Mouse (Mus musculus): ENCODE results near the gene Gm20388. TPM values are rescaled to one million over a fixed set of nuclear protein-coding genes. Genes with fewer than 3 reads are reported as not detected.

Gene Gm20388
- total RNA-seq, 2 experiments from 2014 or later: 2.4 to 2.6 TPM

GRCm38 (mm10) chr8:121390608-121391007, 1480.0 kb downstream of the Gm20388 start:
- Histone ChIP-seq H3K4me3 (no peak overlapping the region), H3K27ac (no peak overlapping the region)
- intact Hi-C loops (cut with DNase I): no loop called here
- TF ChIP-seq CTCF (IDR thresholded peaks at IDR 0.05): peak; percentile 61
- no peak for DNase-seq (ENCODE audit: extremely low spot score in 1 of 2, low spot score in 2 of 2)

- no peak for DNase-seq (ENCODE audit: extremely low spot score in 1 of 2, low spot score in 2 of 2)
- no peak for TF ChIP-seq CTCF (IDR thresholded peaks at IDR 0.05)
- no peak overlapping the region for H3K27ac ChIP-seq
- no peak overlapping the region for H3K4me3 ChIP-seq
- intact Hi-C loops (cut with DNase I): no loop called here
Measured at GRCm38 (mm10) chr8:121391254-121391653, 1480.6 kb downstream of the Gm20388 start.

- intact Hi-C loops (cut with DNase I): loop anchor here (2.0 kb wide), 1 partner anchor 121 kb away; no protein-coding TSS in a partner anchor
- Histone ChIP-seq H3K4me3 (no peak overlapping the region), H3K27ac (no peak overlapping the region)
- TF ChIP-seq CTCF (IDR thresholded peaks at IDR 0.05): no peak
- DNase-seq (ENCODE audit: extremely low spot score in 1 of 2, low spot score in 2 of 2): no peak
Measured at GRCm38 (mm10) chr8:121391771-121392170, 1481.1 kb downstream of the Gm20388 start.

GRCm38 (mm10) chr8:121392482-121392881, 1481.8 kb downstream of the Gm20388 start:
- Histone ChIP-seq H3K4me3 (no peak overlapping the region), H3K27ac (no peak overlapping the region)
- no peak for DNase-seq (ENCODE audit: extremely low spot score in 1 of 2, low spot score in 2 of 2)
- TF ChIP-seq CTCF (IDR thresholded peaks at IDR 0.05): no peak
- intact Hi-C loops (cut with DNase I): loop anchor here (2.0 kb wide), 1 partner anchor 120 kb away; no protein-coding TSS in a partner anchor

GRCm38 (mm10) chr8:121393111-121393510, 1482.5 kb downstream of the Gm20388 start:
- peak in 1 of 2 experiments; percentile 31 for DNase-seq (ENCODE audit: extremely low spot score in 1 of 2, low spot score in 2 of 2)
- H3K4me3 ChIP-seq: no peak overlapping the region
- peak; percentile 56 for TF ChIP-seq CTCF (IDR thresholded peaks at IDR 0.05)
- H3K27ac ChIP-seq: no peak overlapping the region
- intact Hi-C loops (cut with DNase I): loop anchor here (1.0 to 2.0 kb wide), 2 partner anchors 120 to 280 kb away; no protein-coding TSS in a partner anchor

GRCm38 (mm10) chr8:121394686-121395085, 1484.0 kb downstream of the Gm20388 start:
- intact Hi-C loops (cut with DNase I): no loop called here
- no peak for TF ChIP-seq CTCF (IDR thresholded peaks at IDR 0.05)
- no peak overlapping the region for H3K27ac ChIP-seq
- no peak for DNase-seq (ENCODE audit: extremely low spot score in 1 of 2, low spot score in 2 of 2)
- no peak overlapping the region for H3K4me3 ChIP-seq

GRCm38 (mm10) chr8:121395316-121395715, 1484.7 kb downstream of the Gm20388 start:
- Histone ChIP-seq H3K4me3 (no peak overlapping the region), H3K27ac (no peak overlapping the region)
- no peak for TF ChIP-seq CTCF (IDR thresholded peaks at IDR 0.05)
- no peak for DNase-seq (ENCODE audit: extremely low spot score in 1 of 2, low spot score in 2 of 2)
- intact Hi-C loops (cut with DNase I): no loop called here

- intact Hi-C loops (cut with DNase I): no loop called here
- Histone ChIP-seq H3K4me3 (no peak overlapping the region), H3K27ac (no peak overlapping the region)
- DNase-seq (ENCODE audit: extremely low spot score in 1 of 2, low spot score in 2 of 2): no peak
- no peak for TF ChIP-seq CTCF (IDR thresholded peaks at IDR 0.05)
Measured at GRCm38 (mm10) chr8:121396151-121396550, 1485.5 kb downstream of the Gm20388 start.

- intact Hi-C loops (cut with DNase I): no loop called here
- DNase-seq (ENCODE audit: extremely low spot score in 1 of 2, low spot score in 2 of 2): no peak
- Histone ChIP-seq H3K27ac (no peak overlapping the region), H3K4me3 (no peak overlapping the region)
- no peak for TF ChIP-seq CTCF (IDR thresholded peaks at IDR 0.05)
Measured at GRCm38 (mm10) chr8:121397201-121397698, 1486.6 kb downstream of the Gm20388 start.

GRCm38 (mm10) chr8:121398081-121398480, 1487.4 kb downstream of the Gm20388 start:
- Histone ChIP-seq H3K4me3 (no peak overlapping the region), H3K27ac (no peak overlapping the region)
- no peak for TF ChIP-seq CTCF (IDR thresholded peaks at IDR 0.05)
- no peak for DNase-seq (ENCODE audit: extremely low spot score in 1 of 2, low spot score in 2 of 2)
- intact Hi-C loops (cut with DNase I): no loop called here

GRCm38 (mm10) chr8:121398724-121399123, 1488.1 kb downstream of the Gm20388 start:
- no peak for TF ChIP-seq CTCF (IDR thresholded peaks at IDR 0.05)
- no peak overlapping the region for H3K4me3 ChIP-seq
- intact Hi-C loops (cut with DNase I): no loop called here
- no peak for DNase-seq (ENCODE audit: extremely low spot score in 1 of 2, low spot score in 2 of 2)
- no peak overlapping the region for H3K27ac ChIP-seq

- intact Hi-C loops (cut with DNase I): no loop called here
- DNase-seq (ENCODE audit: extremely low spot score in 1 of 2, low spot score in 2 of 2): no peak
- Histone ChIP-seq H3K4me3 (no peak overlapping the region), H3K27ac (no peak overlapping the region)
- TF ChIP-seq CTCF (IDR thresholded peaks at IDR 0.05): no peak; the same call in 1 of the 2 replicates
Measured at GRCm38 (mm10) chr8:121399173-121399572, 1488.5 kb downstream of the Gm20388 start.

GRCm38 (mm10) chr8:121400581-121400980, 1489.9 kb downstream of the Gm20388 start:
- Histone ChIP-seq H3K27ac (no peak overlapping the region), H3K4me3 (no peak overlapping the region)
- no peak for DNase-seq (ENCODE audit: extremely low spot score in 1 of 2, low spot score in 2 of 2)
- no peak for TF ChIP-seq CTCF (IDR thresholded peaks at IDR 0.05)
- intact Hi-C loops (cut with DNase I): no loop called here
